Mouse (Mus musculus): ENCODE data around the gene Gm16253. TPM values are rescaled to one million over a fixed set of nuclear protein-coding genes. Genes with fewer than 3 reads are reported as not detected.

The Gm16253 gene
- polyA plus RNA-seq, 1 experiment from 2014 or later = 1.2 TPM

GRCm38 (mm10) chr3:96559398-96559910 is 17.3 kb upstream of the Gm16253 start:
- peaks cover 21% of the 10 kb centered on the region for H3K36me3 ChIP-seq
- 84% methylated on average over 12 of the region's 12 CpGs for WGBS
- H3K27me3 ChIP-seq = no peaks in the 10 kb centered on the region
- no peak for ATAC-seq (ENCODE audit: low FRiP score)
- H3K27ac ChIP-seq = 0 out of 2 replicates have a peak overlapping the region, but pooled peaks have one; percentile 23
- no peaks in the 10 kb centered on the region for H3K9me3 ChIP-seq
- H3K4me2 ChIP-seq = peak overlapping the region; percentile 84
- H3K9ac ChIP-seq = peak overlapping the region; percentile 78
- peak overlapping the region; percentile 76 for H3K4me3 ChIP-seq
- H3K4me1 ChIP-seq (replicated peaks) = peaks cover 63% of the 10 kb centered on the region

- Histone ChIP-seq H3K27ac (0 out of 2 replicates have a peak overlapping the region, but pooled peaks have one; percentile 23), H3K4me2 (peak overlapping the region; percentile 84), H3K36me3 (peaks cover 21% of the 10 kb centered on the region), H3K4me1 (replicated peaks) (peaks cover 58% of the 10 kb centered on the region), H3K9me3 (no peaks in the 10 kb centered on the region), H3K9ac (peak overlapping the region; percentile 78), H3K4me3 (peak overlapping the region; percentile 76), H3K27me3 (no peaks in the 10 kb centered on the region)
- no peak for ATAC-seq (ENCODE audit: low FRiP score)
- 88% methylated on average over 23 of the region's 23 CpGs for WGBS
Observed at GRCm38 (mm10) chr3:96559911-96560850, 16.6 kb upstream of the Gm16253 start.

GRCm38 (mm10) chr3:96560881-96561668 is 15.7 kb upstream of the Gm16253 start:
- H3K4me1 ChIP-seq (replicated peaks) = peaks cover 52% of the 10 kb centered on the region
- H3K4me3 ChIP-seq = peak overlapping the region; percentile 76
- peak overlapping the region; percentile 84 for H3K4me2 ChIP-seq
- H3K27me3 ChIP-seq = no peaks in the 10 kb centered on the region
- H3K27ac ChIP-seq = peak overlapping the region; percentile 35; the same call in 1 of the 2 replicates
- H3K9me3 ChIP-seq = no peaks in the 10 kb centered on the region
- ATAC-seq (ENCODE audit: low FRiP score) = no peak
- H3K36me3 ChIP-seq = peaks cover 21% of the 10 kb centered on the region
- H3K9ac ChIP-seq = 0 out of 2 replicates have a peak overlapping the region, but pooled peaks have one; percentile 51
- 84% methylated on average over 9 of the region's 9 CpGs for WGBS

- H3K4me3 ChIP-seq = no peak overlapping the region
- no peaks in the 10 kb centered on the region for H3K27me3 ChIP-seq
- peaks cover 41% of the 10 kb centered on the region for H3K4me1 ChIP-seq (replicated peaks)
- H3K9ac ChIP-seq = no peak overlapping the region
- 60% methylated on average over 10 of the region's 10 CpGs for WGBS
- ATAC-seq (ENCODE audit: low FRiP score) = no peak
- H3K27ac ChIP-seq = no peak overlapping the region
- no peak overlapping the region for H3K4me2 ChIP-seq
- H3K9me3 ChIP-seq = no peaks in the 10 kb centered on the region
- peaks cover 21% of the 10 kb centered on the region for H3K36me3 ChIP-seq
Observed at GRCm38 (mm10) chr3:96561946-96562681, 14.7 kb upstream of the Gm16253 start.

GRCm38 (mm10) chr3:96563267-96563666 is 13.5 kb upstream of the Gm16253 start:
- Histone ChIP-seq H3K4me1 (replicated peaks) (peaks cover 40% of the 10 kb centered on the region), H3K36me3 (peaks cover 21% of the 10 kb centered on the region), H3K4me3 (no peak overlapping the region), H3K27ac (no peak overlapping the region), H3K4me2 (no peak overlapping the region), H3K9me3 (no peaks in the 10 kb centered on the region), H3K9ac (no peak overlapping the region), H3K27me3 (no peaks in the 10 kb centered on the region)
- ATAC-seq (ENCODE audit: low FRiP score) = no peak
- WGBS = 97% methylated on average over 8 of the region's 8 CpGs

GRCm38 (mm10) chr3:96563911-96564632 is 12.7 kb upstream of the Gm16253 start:
- ATAC-seq (ENCODE audit: low FRiP score) = no peak
- no peak overlapping the region for H3K27ac ChIP-seq

GRCm38 (mm10) chr3:96564633-96565032 is 12.2 kb upstream of the Gm16253 start:
- Histone ChIP-seq H3K27me3 (no peaks in the 10 kb centered on the region), H3K27ac (no peak overlapping the region), H3K4me3 (no peak overlapping the region), H3K9me3 (no peaks in the 10 kb centered on the region), H3K36me3 (peaks cover 19% of the 10 kb centered on the region), H3K4me2 (no peak overlapping the region), H3K9ac (no peak overlapping the region), H3K4me1 (replicated peaks) (peaks cover 27% of the 10 kb centered on the region)
- 67% methylated on average over 7 of the region's 7 CpGs for WGBS
- no peak for ATAC-seq (ENCODE audit: low FRiP score)

More at GRCm38 (mm10) chr3:96563911-96564632, 12.7 kb upstream of the Gm16253 start:
- Histone ChIP-seq H3K36me3 (peaks cover 21% of the 10 kb centered on the region), H3K27me3 (no peaks in the 10 kb centered on the region), H3K4me3 (no peak overlapping the region), H3K9me3 (no peaks in the 10 kb centered on the region), H3K9ac (no peak overlapping the region), H3K4me1 (replicated peaks) (peaks cover 33% of the 10 kb centered on the region), H3K4me2 (no peak overlapping the region)
- 77% methylated on average over 10 of the region's 10 CpGs for WGBS

GRCm38 (mm10) chr3:96565105-96565504 is 11.7 kb upstream of the Gm16253 start:
- H3K4me1 ChIP-seq (replicated peaks) = peaks cover 23% of the 10 kb centered on the region
- 93% methylated on average over 2 of the region's 3 CpGs for WGBS
- no peak overlapping the region for H3K9ac ChIP-seq
- H3K27me3 ChIP-seq = no peaks in the 10 kb centered on the region
- no peak overlapping the region for H3K4me3 ChIP-seq
- H3K4me2 ChIP-seq = no peak overlapping the region
- ATAC-seq (ENCODE audit: low FRiP score) = no peak
- peaks cover 14% of the 10 kb centered on the region for H3K36me3 ChIP-seq
- no peaks in the 10 kb centered on the region for H3K9me3 ChIP-seq
- no peak overlapping the region for H3K27ac ChIP-seq

GRCm38 (mm10) chr3:96566661-96567450 is 9.9 kb upstream of the Gm16253 start:
- Histone ChIP-seq H3K4me3 (no peak overlapping the region), H3K9ac (no peak overlapping the region), H3K4me1 (replicated peaks) (peaks cover 6% of the 10 kb centered on the region), H3K27ac (no peak overlapping the region), H3K27me3 (no peaks in the 10 kb centered on the region), H3K36me3 (no peaks in the 10 kb centered on the region), H3K4me2 (no peak overlapping the region), H3K9me3 (no peaks in the 10 kb centered on the region)
- no peak for ATAC-seq (ENCODE audit: low FRiP score)
- 86% methylated on average over 8 of the region's 8 CpGs for WGBS

- WGBS = 71% methylated on average over 8 of the region's 8 CpGs
- no peak overlapping the region for H3K9ac ChIP-seq
Observed at GRCm38 (mm10) chr3:96568605-96569004, 8.2 kb upstream of the Gm16253 start.

More at GRCm38 (mm10) chr3:96568605-96569004, 8.2 kb upstream of the Gm16253 start:
- Histone ChIP-seq H3K4me1 (replicated peaks) (no peaks in the 10 kb centered on the region), H3K9me3 (no peaks in the 10 kb centered on the region), H3K4me3 (no peak overlapping the region), H3K27ac (no peak overlapping the region), H3K27me3 (no peaks in the 10 kb centered on the region), H3K4me2 (no peak overlapping the region), H3K36me3 (no peaks in the 10 kb centered on the region)
- no peak for ATAC-seq (ENCODE audit: low FRiP score)

All from hindbrain, embryonic 13.5 days (tissue).